Mouse (Mus musculus) hindbrain, embryonic 15.5 days (tissue): ENCODE data around the gene Zfp319. TPM values are rescaled to one million over a fixed set of nuclear protein-coding genes. Genes with fewer than 3 reads are reported as not detected.

Experiments used
- ATAC-seq: fragments of 200-750 bp; cut with Nextera tagmentation; 2 replicates; pipeline ENCODE4 v1.8.0; 2017; ENCODE audit warnings: low read depth, moderate number of reproducible peaks, moderate TSS enrichment; ENCODE audit not compliant: low FRiP score
- H3K27ac ChIP-seq: fragments of 300-500 bp; sonication (generic); replicated peaks from 2 replicates; pipeline ENCODE4 v1.5.1; 2015; ENCODE audit warnings: mild to moderate bottlenecking, inconsistent platforms
- H3K27me3 ChIP-seq: fragments of 300-500 bp; sonication (generic); 2 replicates; pipeline ENCODE4 v1.6.1; 2015; ENCODE audit warnings: control low read depth, inconsistent platforms
- H3K36me3 ChIP-seq: fragments of 300-500 bp; sonication (generic); 2 replicates; pipeline ENCODE4 v1.6.1; 2015; ENCODE audit warnings: control low read depth, inconsistent platforms
- H3K4me1 ChIP-seq: fragments of 300-500 bp; sonication (generic); replicated peaks from 2 replicates; pipeline ENCODE4 v1.6.1; 2015; ENCODE audit warnings: control low read depth, inconsistent platforms
- H3K4me2 ChIP-seq: fragments of 300-500 bp; sonication (generic); 2 replicates; pipeline ENCODE4 v1.6.1; 2015; ENCODE audit warnings: moderate library complexity, mild to moderate bottlenecking, inconsistent platforms
- H3K4me3 ChIP-seq: fragments of 300-500 bp; sonication (generic); 2 replicates; pipeline ENCODE4 v1.5.1; 2015; ENCODE audit warnings: mild to moderate bottlenecking, inconsistent platforms
- H3K9ac ChIP-seq: fragments of 300-500 bp; sonication (generic); 2 replicates; pipeline ENCODE4 v1.6.1; 2015; ENCODE audit warnings: inconsistent platforms
- H3K9me3 ChIP-seq: fragments of 300-500 bp; sonication (generic); 2 replicates; pipeline ENCODE4 v1.6.1; 2016; ENCODE audit warnings: control low read depth, inconsistent platforms
- WGBS: fragments of 180-500 bp; shearing (Covaris S2); methylation state at CpG from one replicate; pipeline ENCODE4 v1.1.7; 2015; 5-methylcytosine and 5-hydroxymethylcytosine counted together
- polyA plus RNA-seq: library from polyadenylated mRNA; unstranded; fragments of >200 nt; fragmentation: Nextera tagmentation; extraction: Ambion mirVana; gene quantifications from 2 replicates; pipeline ENCODE4 v1.2.1, GENCODE M21; 2015

Gene Zfp319
- polyA plus RNA-seq, 1 experiment from 2014 or later = 16.5 TPM

DNA sequence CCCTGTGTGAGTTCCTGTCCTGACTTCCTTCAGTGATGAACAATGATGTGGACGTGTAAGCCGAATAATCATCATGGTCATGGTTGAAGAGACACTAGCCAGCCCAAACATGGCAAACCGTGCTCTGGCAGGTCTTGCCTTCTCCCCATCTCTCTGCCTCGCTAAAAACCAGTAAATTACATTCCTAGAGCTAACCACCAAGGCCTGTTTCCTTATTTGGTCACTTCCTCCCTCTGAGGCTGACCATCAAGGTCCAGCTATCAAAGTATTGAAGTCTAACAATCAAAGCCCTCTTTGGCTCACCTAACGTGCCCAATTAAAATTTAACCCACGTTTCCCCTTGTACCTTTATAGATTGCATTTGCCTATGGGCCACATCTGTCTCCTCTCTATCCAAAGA is 30.5 kb upstream of the Zfp319 start:
- Histone ChIP-seq H3K9me3 (no peaks in the 10 kb centered on the region), H3K36me3 (no peaks in the 10 kb centered on the region), H3K4me3 (no peak overlapping the region), H3K9ac (no peak overlapping the region), H3K27me3 (no peaks in the 10 kb centered on the region), H3K27ac (no peak overlapping the region), H3K4me1 (peaks cover 29% of the 10 kb centered on the region), H3K4me2 (no peak overlapping the region)
- no peak for ATAC-seq
- WGBS = 71% methylated on average over 6 of the region's 6 CpGs

DNA sequence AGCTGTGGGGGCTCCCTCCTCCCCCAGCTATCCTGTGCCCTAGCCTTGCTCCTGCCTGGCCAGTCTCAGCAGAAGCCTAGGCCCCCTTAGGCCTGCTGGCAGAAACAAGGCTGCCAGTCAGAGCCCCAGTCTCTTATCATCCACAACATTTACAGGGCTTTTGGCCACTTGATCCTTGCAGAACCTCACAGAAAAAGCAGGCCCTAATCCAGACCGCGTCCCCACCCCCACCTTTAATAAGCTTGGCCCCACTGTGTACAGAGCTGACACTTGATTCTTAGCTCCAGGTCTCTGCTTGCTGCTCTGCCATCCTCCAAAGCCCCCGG is 29.2 kb upstream of the Zfp319 start:
- Histone ChIP-seq H3K4me1 (peaks cover 36% of the 10 kb centered on the region), H3K4me2 (no peak overlapping the region), H3K36me3 (no peaks in the 10 kb centered on the region), H3K9ac (no peak overlapping the region), H3K4me3 (no peak overlapping the region), H3K27me3 (no peaks in the 10 kb centered on the region), H3K9me3 (no peaks in the 10 kb centered on the region), H3K27ac (no peak overlapping the region)
- WGBS = 85% methylated on average over 3 of the region's 3 CpGs
- no peak for ATAC-seq

DNA sequence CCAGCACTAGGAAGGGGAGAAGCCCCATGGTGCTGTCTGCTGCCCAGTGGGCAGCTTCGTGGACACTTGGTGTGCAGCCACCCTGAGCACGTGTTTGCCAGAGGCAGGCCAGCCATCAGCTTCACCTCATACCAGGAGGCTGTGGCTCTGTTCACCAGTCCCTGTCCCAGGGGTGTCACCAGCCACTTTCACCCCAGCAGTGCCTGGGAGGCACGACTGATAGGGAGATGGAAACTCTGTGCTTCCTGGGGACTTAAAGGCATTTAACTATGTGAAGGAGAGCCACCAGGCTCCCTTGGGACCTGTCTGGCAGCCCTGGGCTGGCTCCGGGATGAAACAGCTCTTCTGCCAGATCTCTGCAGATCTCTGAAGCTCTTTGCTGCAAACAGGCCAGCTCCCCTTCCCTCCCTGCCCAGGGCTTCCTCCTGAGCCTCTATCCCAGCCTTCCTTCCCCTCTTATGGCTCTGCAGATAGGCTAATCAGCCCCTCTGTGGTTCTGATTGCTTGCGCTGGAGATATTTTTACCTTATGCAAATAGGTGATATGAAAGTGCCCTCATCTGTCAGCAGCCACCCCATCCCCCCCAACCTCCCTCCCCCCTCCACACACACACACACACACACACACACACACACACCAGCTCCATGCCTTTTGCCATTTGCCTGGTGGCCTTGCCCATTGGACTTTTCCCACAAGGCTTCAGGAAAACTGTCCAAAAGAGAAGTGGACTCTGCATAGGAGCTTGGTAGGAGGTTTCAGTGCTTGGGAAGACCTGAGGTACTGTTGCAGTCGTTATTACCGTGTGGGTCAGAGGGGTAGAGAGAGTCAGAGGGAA is 28.6 kb upstream of the Zfp319 start:
- no peak overlapping the region for H3K4me2 ChIP-seq
- H3K9me3 ChIP-seq = no peaks in the 10 kb centered on the region
- H3K9ac ChIP-seq = no peak overlapping the region
- H3K36me3 ChIP-seq = no peaks in the 10 kb centered on the region
- peaks cover 39% of the 10 kb centered on the region for H3K4me1 ChIP-seq
- H3K4me3 ChIP-seq = no peak overlapping the region
- 46% methylated on average over 6 of the region's 7 CpGs for WGBS
- ATAC-seq = 0 out of 2 replicates have a peak, but pooled peaks have one; percentile 20
- H3K27ac ChIP-seq = no peak overlapping the region
- no peaks in the 10 kb centered on the region for H3K27me3 ChIP-seq

DNA sequence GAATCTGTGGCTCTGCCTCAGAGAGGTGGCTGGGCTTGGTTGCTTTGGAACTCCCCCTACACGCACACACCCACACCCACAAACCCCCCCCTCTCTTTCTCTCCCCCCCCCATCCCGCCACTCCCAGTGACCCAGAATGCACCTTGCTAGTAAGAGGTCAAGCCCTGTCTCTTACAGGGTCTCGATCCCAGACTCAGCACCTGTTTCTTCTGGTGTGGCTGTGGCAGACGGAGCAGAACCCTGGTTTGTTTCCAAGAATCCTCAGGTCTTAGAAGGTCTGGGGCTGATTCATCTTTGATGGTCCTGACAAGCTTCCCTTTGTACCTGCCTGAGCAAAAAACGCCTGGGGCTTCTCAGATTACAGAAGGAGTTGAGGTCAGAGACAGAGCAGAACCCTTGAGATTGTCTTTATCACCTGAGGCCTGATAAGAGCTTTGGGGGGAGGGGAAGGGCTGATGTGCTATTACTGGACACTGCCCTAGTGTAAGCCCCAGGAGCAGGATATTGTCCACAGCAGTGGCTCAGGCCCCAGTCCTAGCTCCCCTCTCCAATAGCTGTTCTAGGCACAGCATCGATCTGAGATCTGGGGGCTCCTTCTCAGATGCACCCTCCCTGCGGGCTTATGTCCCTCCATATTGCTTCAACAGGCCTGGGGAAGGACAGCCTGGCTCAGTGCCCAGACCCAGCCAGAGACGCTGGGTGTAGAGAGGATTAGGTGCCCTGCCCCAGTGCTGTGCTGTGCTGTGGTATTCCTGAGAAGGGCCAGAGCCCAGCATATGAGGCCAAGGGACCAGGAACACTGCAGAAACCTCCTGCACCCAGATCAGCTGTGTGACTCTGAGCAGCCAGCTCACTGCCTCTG is 27.0 kb upstream of the Zfp319 start:
- 59% methylated on average over 8 of the region's 8 CpGs for WGBS
- H3K9ac ChIP-seq = no peak overlapping the region
- no peak for ATAC-seq

DNA sequence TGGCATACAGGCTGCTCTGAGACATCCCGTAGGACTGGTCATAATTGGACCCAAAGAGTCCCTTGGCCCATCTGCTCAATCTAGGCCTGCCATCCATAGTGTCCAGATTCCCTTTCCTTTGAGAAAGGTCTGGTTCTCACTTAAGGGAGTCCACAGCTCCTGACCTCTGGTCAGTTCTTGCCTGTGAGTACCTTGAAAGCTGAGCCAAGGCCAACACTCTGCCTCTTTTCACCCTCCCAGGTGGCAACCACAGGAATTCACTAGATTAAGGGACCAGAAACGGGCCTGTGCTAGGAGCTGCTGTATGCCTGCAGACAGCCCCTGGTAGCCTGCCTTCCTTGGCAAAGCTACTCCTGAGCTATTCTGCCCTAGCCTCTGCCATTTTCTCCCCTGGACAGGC is 22.9 kb upstream of the Zfp319 start:
- H3K4me1 ChIP-seq = peaks cover 66% of the 10 kb centered on the region
- no peaks in the 10 kb centered on the region for H3K9me3 ChIP-seq
- 77% methylated on average over 2 of the region's 2 CpGs for WGBS
- no peaks in the 10 kb centered on the region for H3K36me3 ChIP-seq
- H3K4me3 ChIP-seq = peak overlapping the region; percentile 96; the same call in 1 of the 2 replicates
- H3K4me2 ChIP-seq = peak overlapping the region; percentile 78
- no peaks in the 10 kb centered on the region for H3K27me3 ChIP-seq
- no peak for ATAC-seq
- H3K27ac ChIP-seq = no peak overlapping the region
- H3K9ac ChIP-seq = no peak overlapping the region

More for the DNA sequence above, 27.0 kb upstream of the Zfp319 start:
- H3K4me2 ChIP-seq = no peak overlapping the region
- H3K36me3 ChIP-seq = no peaks in the 10 kb centered on the region
- no peak overlapping the region for H3K4me3 ChIP-seq
- H3K27me3 ChIP-seq = no peaks in the 10 kb centered on the region
- H3K9me3 ChIP-seq = no peaks in the 10 kb centered on the region
- no peak overlapping the region for H3K27ac ChIP-seq
- peaks cover 55% of the 10 kb centered on the region for H3K4me1 ChIP-seq

DNA sequence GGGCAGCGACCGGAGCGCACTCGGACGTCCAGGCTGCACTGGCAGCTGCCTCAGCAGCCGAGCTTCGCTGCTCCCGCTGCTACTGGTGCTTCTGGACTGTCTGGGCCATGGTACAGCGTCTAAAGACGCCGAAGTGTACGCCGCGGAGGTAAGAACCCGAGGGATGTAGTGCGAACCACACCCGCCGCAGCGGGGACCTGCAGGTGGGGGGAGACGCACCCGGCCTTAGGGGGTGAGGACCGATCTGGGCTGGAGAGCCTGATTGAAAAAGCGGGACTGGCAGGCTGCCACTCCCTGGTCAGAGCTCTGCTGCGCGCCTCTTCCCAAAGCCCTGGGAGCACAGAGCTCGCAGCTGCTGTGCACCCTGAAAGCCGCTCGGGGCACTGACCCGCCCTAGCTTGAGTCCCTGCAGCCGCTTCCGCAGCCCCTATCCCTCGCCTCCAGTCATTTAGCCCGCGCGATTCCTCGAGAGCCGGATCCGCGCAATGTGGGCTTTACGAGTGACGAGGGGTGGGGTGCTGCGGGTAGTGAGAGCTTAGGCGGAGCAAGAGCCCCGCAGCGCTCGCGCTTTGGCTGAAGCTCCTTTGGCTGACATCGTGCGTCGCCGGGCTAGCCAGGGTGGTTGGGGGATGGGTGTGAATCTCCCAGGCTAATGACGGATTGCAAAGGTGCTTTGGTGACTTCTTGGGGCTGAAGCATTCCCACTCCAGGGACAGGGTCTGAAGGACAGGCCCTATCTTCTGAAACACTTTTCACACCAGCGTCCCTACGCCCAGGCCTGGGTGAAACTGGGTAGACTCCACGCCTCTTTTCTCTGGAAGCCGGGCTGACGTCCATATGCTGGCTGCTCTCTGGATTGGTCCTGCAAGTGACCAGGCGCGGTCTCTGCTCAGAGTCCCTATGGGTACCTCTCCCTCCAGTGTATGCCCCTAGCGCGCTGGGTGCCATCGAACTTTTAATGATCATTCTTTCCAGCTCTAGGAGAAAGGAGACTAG is 21.4 kb upstream of the Zfp319 start:
- ATAC-seq = peak; percentile 50
- Histone ChIP-seq H3K36me3 (no peaks in the 10 kb centered on the region), H3K27ac (peak overlapping the region; percentile 91), H3K4me3 (peak overlapping the region; percentile 96), H3K9ac (peak overlapping the region; percentile 88), H3K4me1 (peaks cover 66% of the 10 kb centered on the region), H3K9me3 (no peaks in the 10 kb centered on the region), H3K4me2 (peak overlapping the region; percentile 78), H3K27me3 (no peaks in the 10 kb centered on the region)
- under 1% methylated on average over 62 of the region's 62 CpGs for WGBS

DNA sequence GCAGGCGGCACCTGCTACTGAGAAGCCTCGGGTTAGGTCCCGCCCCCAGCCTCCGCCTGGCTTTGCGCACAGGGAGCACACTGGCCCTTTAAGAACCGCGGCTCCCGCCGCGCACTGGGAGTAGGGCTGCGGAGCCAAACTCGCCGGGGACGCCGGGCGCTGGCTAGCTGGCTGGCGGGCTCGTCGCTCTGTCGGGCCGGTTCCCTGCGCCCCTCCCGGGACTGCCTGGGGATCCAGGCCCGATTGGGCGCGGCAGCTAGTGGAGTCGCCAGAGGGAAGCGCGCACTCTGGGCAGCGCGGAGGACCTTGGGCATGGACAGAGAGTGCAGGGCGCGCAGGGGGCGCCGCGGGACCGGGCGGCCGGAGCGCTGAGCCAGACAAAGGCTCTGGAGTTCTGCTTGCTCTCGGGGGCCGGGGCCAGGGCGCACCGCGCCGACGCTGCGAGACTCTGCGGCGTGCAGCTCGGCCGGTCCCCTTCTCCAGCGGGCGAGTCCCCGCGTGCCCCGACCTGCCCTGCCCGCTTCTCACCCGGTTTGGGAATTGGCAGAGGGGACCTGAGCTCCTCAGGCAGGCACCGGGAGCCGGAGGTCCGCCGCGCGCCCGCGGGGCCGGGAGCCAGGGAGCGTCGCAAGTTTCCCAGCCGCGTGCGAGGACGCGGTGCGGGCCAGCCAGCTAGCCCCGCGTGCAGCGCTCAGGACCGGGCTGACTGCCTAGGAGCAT is 20.6 kb upstream of the Zfp319 start, which contains the start of gene Mmp15:
Gene Mmp15, plus strand, starts transcription at position 118 of the 720 bp plus-strand sequence.
- Histone ChIP-seq H3K4me3 (peak within 1 kb of the TSS; percentile 96), H3K4me1 (peaks cover 66% of the 10 kb centered on the region), H3K27ac (peak within 1 kb of the TSS; percentile 91), H3K4me2 (peak within 1 kb of the TSS; percentile 78), H3K36me3 (no peaks in the 10 kb centered on the region), H3K27me3 (no peaks in the 10 kb centered on the region), H3K9ac (peak within 1 kb of the TSS; percentile 88), H3K9me3 (no peaks in the 10 kb centered on the region)
- ATAC-seq = peak; percentile 67
- under 1% methylated on average over 68 of the region's 80 CpGs for WGBS

DNA sequence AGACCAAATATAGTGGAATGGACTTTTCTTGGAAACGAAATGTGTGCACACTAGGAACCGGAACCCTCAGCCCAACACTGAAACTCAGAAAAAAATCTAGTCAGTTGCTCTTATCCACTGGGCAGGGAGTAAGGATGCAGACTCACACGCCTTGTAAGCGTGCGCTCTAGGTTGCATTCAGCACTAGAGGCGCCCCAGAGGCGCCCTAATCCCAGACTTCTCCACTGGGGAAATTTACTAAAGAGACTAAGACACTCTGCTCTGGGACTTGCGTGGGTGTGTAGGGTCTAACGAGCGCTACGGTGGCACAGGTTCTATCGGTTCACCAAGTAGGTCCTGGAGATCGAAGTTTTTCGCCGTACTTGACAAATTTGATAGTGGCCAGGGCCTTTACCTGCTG is 19.7 kb upstream of the Zfp319 start:
- Histone ChIP-seq H3K4me1 (peaks cover 69% of the 10 kb centered on the region), H3K27me3 (no peaks in the 10 kb centered on the region), H3K4me3 (peak overlapping the region; percentile 96), H3K27ac (peak overlapping the region; percentile 91; the same call in 1 of the 2 replicates), H3K4me2 (peak overlapping the region; percentile 78), H3K9me3 (no peaks in the 10 kb centered on the region), H3K9ac (no peak overlapping the region; the same call in 1 of the 2 replicates), H3K36me3 (no peaks in the 10 kb centered on the region)
- no peak for ATAC-seq
- WGBS = 1% methylated on average over 15 of the region's 15 CpGs

DNA sequence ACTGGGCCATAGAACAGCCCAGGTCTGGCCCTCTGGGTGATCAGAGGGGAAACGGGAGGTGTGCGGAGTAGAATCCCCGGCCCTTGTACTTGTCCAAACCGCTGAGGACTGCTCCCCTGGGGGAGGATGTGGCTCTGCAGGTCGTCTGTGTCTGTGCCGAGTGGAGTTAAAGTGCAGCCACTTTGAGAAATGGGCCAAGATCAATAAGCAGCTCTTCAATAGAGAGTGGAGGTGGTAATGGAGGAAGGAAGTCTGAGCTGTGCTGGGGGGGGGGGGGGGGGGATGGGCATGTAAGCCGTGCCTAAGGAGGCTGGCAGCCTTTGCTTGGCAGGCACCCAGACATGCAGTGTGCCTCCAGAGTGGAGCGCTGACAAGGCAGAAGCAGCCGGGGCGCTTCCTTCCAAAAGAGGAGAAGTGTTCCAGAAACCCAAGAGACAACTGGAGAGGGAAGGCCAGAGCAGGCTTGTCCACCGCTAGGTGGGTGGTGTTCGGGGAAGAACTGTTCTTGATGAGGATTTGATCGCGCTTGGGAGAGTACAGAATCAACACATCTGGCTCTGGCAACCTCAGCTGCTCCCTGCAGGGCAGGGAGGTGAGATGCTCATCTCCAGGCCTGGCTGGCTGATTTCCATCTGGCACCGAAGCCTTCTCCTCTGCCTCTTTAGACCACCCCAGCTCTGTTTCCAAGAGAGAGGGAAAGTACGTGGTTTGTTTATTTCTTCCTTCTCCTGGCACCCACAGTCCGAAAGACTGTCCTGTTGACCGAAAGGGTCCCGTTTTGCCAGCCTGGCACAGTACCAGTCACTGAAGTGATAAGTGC is 17.3 kb upstream of the Zfp319 start:
- Histone ChIP-seq H3K9me3 (no peaks in the 10 kb centered on the region), H3K4me3 (no peak overlapping the region), H3K27me3 (no peaks in the 10 kb centered on the region), H3K36me3 (peaks cover 8% of the 10 kb centered on the region; the same call in 1 of the 2 replicates), H3K4me1 (peaks cover 47% of the 10 kb centered on the region), H3K9ac (no peak overlapping the region), H3K4me2 (peak overlapping the region; percentile 30), H3K27ac (peak overlapping the region; percentile 52)
- ATAC-seq = peak; percentile 43
- 34% methylated on average over 18 of the region's 19 CpGs for WGBS

DNA sequence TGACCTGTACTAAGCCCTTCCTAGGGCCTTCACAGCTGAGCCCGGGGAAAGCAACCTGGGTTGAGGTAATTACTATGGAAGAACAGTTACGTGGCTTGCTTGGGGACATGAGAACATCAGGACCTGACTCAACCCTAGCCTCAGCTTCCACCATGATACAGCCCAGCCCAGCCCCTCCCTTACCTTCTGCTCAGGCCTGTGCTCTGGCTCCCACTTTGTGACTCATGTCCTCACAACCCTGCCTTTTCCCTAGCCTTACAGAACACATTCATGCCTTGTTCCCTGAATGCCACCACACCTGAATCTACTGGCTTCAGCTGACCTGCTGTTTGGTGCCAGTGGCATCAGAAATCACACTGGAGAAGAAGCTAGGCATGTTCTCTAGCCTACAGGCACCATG is 16.6 kb upstream of the Zfp319 start:
- Histone ChIP-seq H3K9me3 (no peaks in the 10 kb centered on the region), H3K36me3 (peaks cover 14% of the 10 kb centered on the region; the same call in 1 of the 2 replicates), H3K27ac (0 out of 2 replicates have a peak overlapping the region, but pooled peaks have one; percentile 37), H3K27me3 (no peaks in the 10 kb centered on the region), H3K9ac (no peak overlapping the region), H3K4me2 (0 out of 2 replicates have a peak overlapping the region, but pooled peaks have one; percentile 30), H3K4me3 (no peak overlapping the region), H3K4me1 (peaks cover 40% of the 10 kb centered on the region)
- WGBS = 78% methylated on average over 2 of the region's 2 CpGs
- ATAC-seq = no peak
